Mouse (Mus musculus): ENCODE data around the gene Cabp4.

DNA sequence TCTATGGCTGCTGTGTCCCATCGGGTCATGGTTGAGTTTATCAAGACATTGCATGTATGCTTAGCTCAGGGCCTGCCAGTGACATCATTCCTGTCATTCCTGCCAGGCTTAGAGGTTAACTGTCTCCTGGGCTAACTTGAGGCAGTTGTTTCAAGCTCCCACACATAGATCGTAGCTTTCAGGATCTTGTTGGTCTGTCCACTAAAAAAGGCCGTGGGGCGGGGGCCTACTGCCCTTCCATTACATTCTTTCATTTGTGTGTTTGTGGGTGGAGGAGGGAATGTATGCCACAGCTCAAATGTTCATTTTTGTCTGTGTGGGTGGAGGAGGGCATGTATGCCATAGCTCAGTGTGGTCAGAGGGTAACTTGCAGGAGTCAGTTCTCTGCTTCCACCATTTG, 13.7 kb downstream of the Cabp4 start:
- TF ChIP-seq CTCF (conservative IDR thresholded peaks at IDR 0.05; ENCODE audit: low read length) = no peak
- TF ChIP-seq POU5F1 (IDR thresholded peaks at IDR 0.05; ENCODE audit: borderline replicate concordance, low read length) = no peak

Measured in E14TG2a.4 (cell line).